Mouse (Mus musculus) liver, adult 2 months (tissue): Measurements from ENCODE around the gene Gm12166.

Experiments
- CTCF ChIP-seq: fragments of 200-500 bp; IDR thresholded peaks from 2 replicates; pipeline ENCODE4 v1.5.1; 2011; ENCODE audit warnings: low read depth, low read length, control low read depth
- POLR2A ChIP-seq: fragments of 200-500 bp; IDR thresholded peaks from 2 replicates; pipeline ENCODE4 v1.6.1; 2011; ENCODE audit warnings: low read length, control low read depth; ENCODE audit not compliant: insufficient read depth; ENCODE audit errors: extremely low read depth

GRCm38 (mm10) chr11:46041607-46042267 is 10.4 kb downstream of the Gm12166 start:
- TF ChIP-seq POLR2A (no peak), CTCF (no peak)
